ENCODE assay signal across 8 mouse cellular contexts in genomic region chr19:5729444-5729815, GRCm38 (mm10). TPM values are rescaled to one million over a fixed set of nuclear protein-coding genes. Genes with fewer than 3 reads are reported as not detected.
DNase-seq lines count a peak whose midpoint lies in the region; ATAC-seq and TF ChIP-seq lines count a peak whose summit lies in the region.

Gene Fam89b (minus strand): TSS chr19:5729653.

- peaks cover 31% of the 10 kb centered on the region for H3K36me3 ChIP-seq in G1E (replicated peaks)
- H3K36me3 ChIP-seq in forebrain, embryonic 16.5 days (ENCODE audit: control insufficient read depth, insufficient read depth) = no peaks in the 10 kb centered on the region; the same call in 1 of the 2 replicates
- 0 out of 2 replicates have a peak, but pooled peaks cover 6% of the 10 kb centered on the region for H3K36me3 ChIP-seq in lung, embryonic 15.5 days
- H3K36me3 ChIP-seq in thymus, adult 2 months (ENCODE audit: control insufficient read depth, insufficient read depth, low read length) = no peaks in the 10 kb centered on the region

- peak within 1 kb of the TSS; percentile 99 for H3K9ac ChIP-seq in forebrain, embryonic 16.5 days (replicated peaks; ENCODE audit: low read depth, low read length)
- H3K9ac ChIP-seq in lung, embryonic 15.5 days = peak within 1 kb of the TSS; percentile 99

- peak within 1 kb of the TSS; percentile 100 for H3K4me3 ChIP-seq in G1E (ENCODE audit: low read depth, low read length)
- H3K4me3 ChIP-seq in forebrain, embryonic 16.5 days (replicated peaks; ENCODE audit: low read length) = peak within 1 kb of the TSS; percentile 86
- H3K4me3 ChIP-seq in layer of hippocampus, adult 2 months = peak within 1 kb of the TSS; percentile 94
- H3K4me3 ChIP-seq in lung, embryonic 15.5 days = peak within 1 kb of the TSS; percentile 97
- H3K4me3 ChIP-seq in thymus, adult 2 months (ENCODE audit: control insufficient read depth, insufficient read depth, low read length) = peak within 1 kb of the TSS; percentile 91

- peak within 1 kb of the TSS; percentile 100 for H3K4me2 ChIP-seq in forebrain, embryonic 16.5 days (ENCODE audit: low read length)
- peak within 1 kb of the TSS; percentile 96 for H3K4me2 ChIP-seq in lung, embryonic 15.5 days

- TF ChIP-seq CTCF in G1E (IDR thresholded peaks at IDR 0.05; ENCODE audit: low read depth, low read length) = no peak
- no peak for TF ChIP-seq CTCF in layer of hippocampus, adult 2 months (conservative IDR thresholded peaks at IDR 0.05)
- no peak for TF ChIP-seq CTCF in thymus, adult 2 months (IDR thresholded peaks at IDR 0.05; ENCODE audit: borderline replicate concordance, control insufficient read depth, extremely low read depth, insufficient read depth, low read length, poor library complexity)

- peaks cover 71% of the 10 kb centered on the region for H3K4me1 ChIP-seq in G1E (ENCODE audit: insufficient read depth, low read depth, low read length)
- H3K4me1 ChIP-seq in forebrain, embryonic 16.5 days (replicated peaks; ENCODE audit: control insufficient read depth, insufficient read depth, low read length) = peaks cover 60% of the 10 kb centered on the region
- peaks cover 66% of the 10 kb centered on the region for H3K4me1 ChIP-seq in lung, embryonic 15.5 days
- H3K4me1 ChIP-seq in thymus, adult 2 months (replicated peaks; ENCODE audit: control insufficient read depth, insufficient read depth, low read length) = peaks cover 54% of the 10 kb centered on the region

- no peaks in the 10 kb centered on the region for H3K27me3 ChIP-seq in G1E (ENCODE audit: insufficient read depth, low read length)
- no peaks in the 10 kb centered on the region for H3K27me3 ChIP-seq in forebrain, embryonic 16.5 days (replicated peaks; ENCODE audit: control insufficient read depth, insufficient read depth, low read length)
- H3K27me3 ChIP-seq in lung, embryonic 15.5 days = no peaks in the 10 kb centered on the region
- H3K27me3 ChIP-seq in thymus, adult 2 months (ENCODE audit: control insufficient read depth, insufficient read depth, low read length) = no peaks in the 10 kb centered on the region

- peak; percentile 79 for TF ChIP-seq POLR2A in thymus, adult 2 months (IDR thresholded peaks at IDR 0.05; ENCODE audit: control insufficient read depth, extremely low read depth, insufficient read depth, low read length, poor library complexity)

- intact Hi-C loops in heart, postnatal 25 days (cut with DNase I) = loop anchor here (5.0 kb wide), 2 partner anchors 82 to 118 kb away; no protein-coding TSS in a partner anchor

- H3K9me3 ChIP-seq in G1E (replicated peaks) = no peaks in the 10 kb centered on the region
- H3K9me3 ChIP-seq in forebrain, embryonic 16.5 days (ENCODE audit: control insufficient read depth, low read length) = no peaks in the 10 kb centered on the region
- H3K9me3 ChIP-seq in lung, embryonic 15.5 days = no peaks in the 10 kb centered on the region

- WGBS in forebrain, embryonic 16.5 days = 0% methylated on average over 37 of the region's 37 CpGs
- WGBS in lung, embryonic 15.5 days = under 1% methylated on average over 37 of the region's 37 CpGs
- under 1% methylated on average over 37 of the region's 37 CpGs for WGBS in thymus, adult 2 months

- no peak for ATAC-seq in G1E (ENCODE audit: extremely low read depth, insufficient number of reproducible peaks, low FRiP score, poor library complexity, severe bottlenecking)
- peak; percentile 88 for ATAC-seq in forebrain, embryonic 16.5 days
- ATAC-seq in lung, embryonic 15.5 days (ENCODE audit: borderline replicate concordance, extremely low read depth, low FRiP score, low TSS enrichment) = peak; percentile 74

- peak within 1 kb of the TSS; percentile 91 for H3K27ac ChIP-seq in forebrain, embryonic 16.5 days (ENCODE audit: low read length)
- H3K27ac ChIP-seq in layer of hippocampus, adult 2 months = peak within 1 kb of the TSS; percentile 96
- peak within 1 kb of the TSS; percentile 91 for H3K27ac ChIP-seq in lung, embryonic 15.5 days
- no peak within 1 kb of the TSS for H3K27ac ChIP-seq in thymus, adult 2 months (ENCODE audit: control insufficient read depth, insufficient read depth, low read length)

- peak; percentile 89 for DNase-seq in G1E (ENCODE audit: low spot score)
- DNase-seq in cerebellum, adult 11-12 months = peak; percentile 82
- peak; percentile 83 for DNase-seq in heart, postnatal 25 days (ENCODE audit: low spot score)
- DNase-seq in layer of hippocampus, adult 2 months (ENCODE audit: low spot score in 2 of 2) = peak; percentile 82 to 85
- peak; percentile 80 for DNase-seq in ovary, adult 18-20 months (ENCODE audit: low spot score)
- peak; percentile 90 for DNase-seq in thymus, adult 2 months

RNA-seq across cellular contexts. Expression of gene Fam89b, which starts in this region (rescaled TPM):
- total RNA-seq in G1E (2014; fragmentation: Nextera tagmentation) (20.0 and 23.4 TPM in 2 replicates), G1E (2017) (21.9 and 27.8 TPM in 2 replicates)
- polyA plus RNA-seq in G1E (2012) = 56.7 and 58.5 TPM in 2 replicates
- 170 and 177 TPM in 2 replicates for polyA plus RNA-seq in forebrain, embryonic 16.5 days (2015; fragmentation: Nextera tagmentation; extraction: Ambion mirVana)
- 10 to 100 TPM; 29.5 to 31.5 TPM for total RNA-seq in heart, postnatal 25 days (2021)
- total RNA-seq in layer of hippocampus, adult 2 months (2021) = 10 to 100 TPM; 26.5 to 29.4 TPM
- polyA plus RNA-seq in lung, embryonic 15.5 days (2015; fragmentation: Nextera tagmentation; extraction: Ambion mirVana) = 105 and 108 TPM in 2 replicates
- polyA plus RNA-seq in thymus, adult 2 months (2012; rRNA removed) = 300 and 312 TPM in 2 replicates
